Mouse (Mus musculus): ENCODE results near the gene Psmf1. TPM values are rescaled to one million over a fixed set of nuclear protein-coding genes. Genes with fewer than 3 reads are reported as not detected.

The Psmf1 gene
- total and polyA plus RNA-seq, 3 experiments = 60.2 to 112 TPM; not detected in 1

GRCm38 (mm10) chr2:151739505-151739904 lies 4.5 kb downstream of the Psmf1 start (continued):
- no peak for TF ChIP-seq POLR2AphosphoS5 (IDR thresholded peaks at IDR 0.05; ENCODE audit: borderline replicate concordance, low read depth, low read length)

GRCm38 (mm10) chr2:151739081-151739480 lies 4.9 kb downstream of the Psmf1 start:
- TF ChIP-seq EP300 (IDR thresholded peaks at IDR 0.05; ENCODE audit: low read depth in 1 of 2, low read length in 2 of 2) (no peak), MEF2A (IDR thresholded peaks at IDR 0.05; ENCODE audit: extremely low read depth, insufficient replicate concordance, low read depth, low read length, poor library complexity, severe bottlenecking) (no peak), MXI1 (IDR thresholded peaks at IDR 0.05; ENCODE audit: low read depth, low read length) (no peak), MYB (IDR thresholded peaks at IDR 0.05; ENCODE audit: low read depth, low read length) (no peak), SIN3A (IDR thresholded peaks at IDR 0.05; ENCODE audit: low read length) (no peak), MYC (IDR thresholded peaks at IDR 0.05; ENCODE audit: low read depth, low read length) (no peak), POLR2A (IDR thresholded peaks at IDR 0.05; ENCODE audit: control insufficient read depth in 1 of 2, insufficient read depth in 1 of 2, low read depth in 1 of 2, low read length in 2 of 2, poor library complexity in 1 of 2) (no peak), JUND (IDR thresholded peaks at IDR 0.05; ENCODE audit: low read depth, low read length) (no peak), CTCF (IDR thresholded peaks at IDR 0.05 in 2 of 3, conservative IDR thresholded peaks at IDR 0.05 in 1 of 3; ENCODE audit: control insufficient read depth in 1 of 3, insufficient read depth in 1 of 3, low read depth in 2 of 3, low read length in 3 of 3, poor library complexity in 1 of 3, severe bottlenecking in 1 of 3) (no peak), ZKSCAN1 (IDR thresholded peaks at IDR 0.05; ENCODE audit: low read depth, low read length) (no peak), ETS1 (IDR thresholded peaks at IDR 0.05; ENCODE audit: low read depth, low read length) (no peak), MAX (IDR thresholded peaks at IDR 0.05; ENCODE audit: low read length) (no peak), TCF12 (IDR thresholded peaks at IDR 0.05; ENCODE audit: low read depth, low read length) (no peak), USF1 (IDR thresholded peaks at IDR 0.05; ENCODE audit: low read depth, low read length) (no peak), TBP (IDR thresholded peaks at IDR 0.05; ENCODE audit: low read depth, low read length) (no peak), GABPA (IDR thresholded peaks at IDR 0.05; ENCODE audit: low read depth, low read length) (no peak), HCFC1 (IDR thresholded peaks at IDR 0.05; ENCODE audit: low read depth, low read length) (no peak)
- Histone ChIP-seq H3K4me3 (ENCODE audit: control insufficient read depth in 1 of 2, insufficient read depth in 1 of 2, low read depth in 2 of 2, low read length in 2 of 2) (peak overlapping the region; percentile 77 to 93), H3K79me2 (ENCODE audit: control insufficient read depth, insufficient read depth, low read length, poor library complexity) (peaks cover 49% of the 10 kb centered on the region), H3K4me1 (ENCODE audit: control insufficient read depth in 1 of 2, insufficient read depth in 2 of 2, low read length in 2 of 2) (peaks cover 30 to 37% of the 10 kb centered on the region in 2 experiments), H3K9ac (ENCODE audit: control insufficient read depth, low read depth, low read length, poor library complexity, severe bottlenecking) (peak overlapping the region; percentile 91), H3K27me3 (ENCODE audit: control insufficient read depth in 1 of 2, insufficient read depth in 2 of 2, low read length in 2 of 2) (no peaks in the 10 kb centered on the region), H3K27ac (ENCODE audit: control insufficient read depth, low read depth, low read length) (peak overlapping the region; percentile 81), H3K9me3 (replicated peaks; ENCODE audit: insufficient read depth, low read length) (no peaks in the 10 kb centered on the region), H3K36me3 (ENCODE audit: control insufficient read depth in 1 of 2, insufficient read depth in 2 of 2, low read length in 2 of 2) (peaks cover 13 to 53% of the 10 kb centered on the region in 2 experiments)
- DNase-seq (ENCODE audit: low read depth, low spot score) = peak; percentile 60

- peak overlapping the region; percentile 91; the same call in 1 of the 2 replicates for H3K9ac ChIP-seq (ENCODE audit: control insufficient read depth, low read depth, low read length, poor library complexity, severe bottlenecking)
- H3K4me1 ChIP-seq (ENCODE audit: control insufficient read depth in 1 of 2, insufficient read depth in 2 of 2, low read length in 2 of 2) = peaks cover 26 to 30% of the 10 kb centered on the region in 2 experiments
- H3K27me3 ChIP-seq (ENCODE audit: control insufficient read depth in 1 of 2, insufficient read depth in 2 of 2, low read length in 2 of 2) = no peaks in the 10 kb centered on the region
- peak; percentile 73 for DNase-seq (ENCODE audit: low read depth, low spot score)
- H3K9me3 ChIP-seq (replicated peaks; ENCODE audit: insufficient read depth, low read length) = no peaks in the 10 kb centered on the region
- TF ChIP-seq MYB (IDR thresholded peaks at IDR 0.05; ENCODE audit: low read depth, low read length) (no peak), ETS1 (IDR thresholded peaks at IDR 0.05; ENCODE audit: low read depth, low read length) (peak; percentile 96), CHD2 (IDR thresholded peaks at IDR 0.05; ENCODE audit: low read length) (no peak), MXI1 (IDR thresholded peaks at IDR 0.05; ENCODE audit: low read depth, low read length) (peak; percentile 85; the same call in 1 of the 2 replicates), TCF12 (IDR thresholded peaks at IDR 0.05; ENCODE audit: low read depth, low read length) (peak; percentile 77), EP300 (IDR thresholded peaks at IDR 0.05; ENCODE audit: low read depth in 1 of 2, low read length in 2 of 2) (peak; percentile 48 to 68), SIN3A (IDR thresholded peaks at IDR 0.05; ENCODE audit: low read length) (peak; percentile 80), GATA1 (IDR thresholded peaks at IDR 0.05; ENCODE audit: low read depth, low read length) (peak; percentile 77), TAL1 (IDR thresholded peaks at IDR 0.05; ENCODE audit: low read length) (peak; percentile 75), MAX (IDR thresholded peaks at IDR 0.05; ENCODE audit: low read length) (0 out of 2 replicates have a peak, but pooled peaks have one; percentile 51)
- peak overlapping the region; percentile 81 for H3K27ac ChIP-seq (ENCODE audit: control insufficient read depth, low read depth, low read length)
- peaks cover 19 to 47% of the 10 kb centered on the region in 2 experiments for H3K36me3 ChIP-seq (ENCODE audit: control insufficient read depth in 1 of 2, insufficient read depth in 2 of 2, low read length in 2 of 2)
- H3K4me3 ChIP-seq (ENCODE audit: control insufficient read depth in 1 of 2, insufficient read depth in 1 of 2, low read depth in 2 of 2, low read length in 2 of 2) = peak overlapping the region; percentile 77 to 93; a peak in 3 of 4 replicates
- peaks cover 50% of the 10 kb centered on the region for H3K79me2 ChIP-seq (ENCODE audit: control insufficient read depth, insufficient read depth, low read length, poor library complexity)
Measured at GRCm38 (mm10) chr2:151738460-151738859, 5.5 kb downstream of the Psmf1 start.

All from MEL (cell line).